Mouse (Mus musculus): ENCODE results near the gene Vmn1r112. TPM values are rescaled to one million over a fixed set of nuclear protein-coding genes. Genes with fewer than 3 reads are reported as not detected.
"Not testable (repeated sequence)": the region's sequence is repeated elsewhere in the genome, so short reads cannot be mapped to it uniquely, and the experiment has no call there.

Vmn1r112 gene
- not detected in 2 replicates for polyA plus RNA-seq (2015; fragmentation: Nextera tagmentation; extraction: Ambion mirVana)

- not testable (repeated sequence) for H3K27me3 ChIP-seq (replicated peaks); H3K27ac ChIP-seq; ATAC-seq (replicated peaks); H3K4me3 ChIP-seq; H3K4me2 ChIP-seq; H3K9ac ChIP-seq; H3K9me3 ChIP-seq; H3K4me1 ChIP-seq; H3K36me3 ChIP-seq (replicated peaks)
- no CpG with 5 or more reads among the region's 3 CpGs for WGBS
These were observed at the start of gene Vmn1r112 for GRCm38 (mm10) chr7:20770885-20771284. Gene Vmn1r112, plus strand, starts transcription at chr7:20771185.

DNA sequence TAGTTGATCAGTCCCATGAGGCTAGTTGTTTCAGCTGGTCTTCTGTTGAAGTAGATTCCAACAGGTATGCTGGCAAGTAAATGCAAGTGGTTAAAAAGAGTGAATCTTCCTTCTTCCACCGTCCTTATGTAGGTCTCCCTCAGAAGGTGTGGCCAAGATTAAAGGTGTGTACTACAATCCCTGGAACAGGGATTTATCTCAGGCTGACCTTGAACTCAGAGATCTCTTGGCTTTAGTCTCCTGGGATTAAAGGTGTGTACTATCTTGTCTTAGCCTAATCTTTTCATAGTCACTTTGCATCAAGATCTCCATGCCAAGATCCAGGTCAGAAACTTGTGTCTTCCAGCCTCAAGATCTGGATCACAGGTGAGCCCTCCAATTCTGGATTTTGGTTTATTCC is 40.5 kb upstream of the Vmn1r112 start, which contains the start of gene Gm10668:
Gm10668 (minus strand) TSS at position 101 of the 400 bp plus-strand sequence.
- not testable (repeated sequence) for H3K27ac ChIP-seq; H3K36me3 ChIP-seq (replicated peaks); H3K4me2 ChIP-seq; H3K9ac ChIP-seq; H3K4me3 ChIP-seq; H3K27me3 ChIP-seq (replicated peaks); H3K9me3 ChIP-seq; H3K4me1 ChIP-seq; ATAC-seq (replicated peaks)
- no CpG with 5 or more reads among the region's 1 CpGs for WGBS

GRCm38 (mm10) chr7:20786985-20787384 is 16.0 kb downstream of the Vmn1r112 start, which contains the start of gene Vmn1r113:
Gene Vmn1r113, plus strand, starts transcription at chr7:20787285.
- not testable (repeated sequence) for H3K4me2 ChIP-seq; ATAC-seq (replicated peaks); H3K4me1 ChIP-seq; H3K27ac ChIP-seq; H3K36me3 ChIP-seq (replicated peaks); H3K9ac ChIP-seq; H3K27me3 ChIP-seq (replicated peaks); H3K9me3 ChIP-seq; H3K4me3 ChIP-seq
- WGBS, result 62% methylated on average over 2 of the region's 2 CpGs

- not testable (repeated sequence) for H3K4me1 ChIP-seq; H3K9ac ChIP-seq; ATAC-seq (replicated peaks); H3K27me3 ChIP-seq (replicated peaks); H3K4me2 ChIP-seq; H3K36me3 ChIP-seq (replicated peaks); H3K27ac ChIP-seq; H3K4me3 ChIP-seq; H3K9me3 ChIP-seq
- no CpG with 5 or more reads among the region's 5 CpGs for WGBS
These were observed 41.1 kb downstream of the Vmn1r112 start, which contains the start of gene Vmn1r114 for GRCm38 (mm10) chr7:20812086-20812485. Gene Vmn1r114, minus strand, starts transcription at chr7:20812186.

Other genes with a start within 250 kb of the Vmn1r112 start
- not detected in 2 replicates for gene Vmn1r104, start 237.3 kb upstream of the Vmn1r112 start, polyA plus RNA-seq (2015; fragmentation: Nextera tagmentation; extraction: Ambion mirVana)
- not detected in 2 replicates for gene Gm5726, start 225.4 kb upstream of the Vmn1r112 start, polyA plus RNA-seq (2015; fragmentation: Nextera tagmentation; extraction: Ambion mirVana)
- not detected in 2 replicates for gene Gm4141, start 194.9 kb upstream of the Vmn1r112 start, polyA plus RNA-seq (2015; fragmentation: Nextera tagmentation; extraction: Ambion mirVana)
- gene Gm4513, start 172.2 kb upstream of the Vmn1r112 start, polyA plus RNA-seq (2015; fragmentation: Nextera tagmentation; extraction: Ambion mirVana), result not detected in 2 replicates
- not detected in 2 replicates for gene Vmn1r107, start 102.3 kb upstream of the Vmn1r112 start, polyA plus RNA-seq (2015; fragmentation: Nextera tagmentation; extraction: Ambion mirVana)
- not detected in 2 replicates for gene Vmn1r111, start 68.0 kb upstream of the Vmn1r112 start, polyA plus RNA-seq (2015; fragmentation: Nextera tagmentation; extraction: Ambion mirVana)
- not detected in 2 replicates for gene Gm10668, start 40.6 kb upstream of the Vmn1r112 start, polyA plus RNA-seq (2015; fragmentation: Nextera tagmentation; extraction: Ambion mirVana)
- gene Vmn1r113, start 16.1 kb downstream of the Vmn1r112 start, polyA plus RNA-seq (2015; fragmentation: Nextera tagmentation; extraction: Ambion mirVana), result not detected in 2 replicates
- not detected in 2 replicates for gene Vmn1r114, start 41.0 kb downstream of the Vmn1r112 start, polyA plus RNA-seq (2015; fragmentation: Nextera tagmentation; extraction: Ambion mirVana)
- not detected in 2 replicates for gene Vmn1r115, start 73.8 kb downstream of the Vmn1r112 start, polyA plus RNA-seq (2015; fragmentation: Nextera tagmentation; extraction: Ambion mirVana)
- gene Vmn1r116, start 101.1 kb downstream of the Vmn1r112 start, polyA plus RNA-seq (2015; fragmentation: Nextera tagmentation; extraction: Ambion mirVana), result not detected in 2 replicates
- not detected in 2 replicates for gene Vmn1r117, start 112.9 kb downstream of the Vmn1r112 start, polyA plus RNA-seq (2015; fragmentation: Nextera tagmentation; extraction: Ambion mirVana)
- gene Vmn1r118, start 141.2 kb downstream of the Vmn1r112 start, polyA plus RNA-seq (2015; fragmentation: Nextera tagmentation; extraction: Ambion mirVana), result not detected in 2 replicates
- not detected in 2 replicates for gene Vmn1r119, start 241.3 kb downstream of the Vmn1r112 start, polyA plus RNA-seq (2015; fragmentation: Nextera tagmentation; extraction: Ambion mirVana)